Mouse (Mus musculus) B cell, adult (primary cell): ENCODE data around the gene Cpeb1. TPM values are rescaled to one million over a fixed set of nuclear protein-coding genes. Genes with fewer than 3 reads are reported as not detected.

Experiments used
- total RNA-seq: library from RNA; stranded (reverse); gene quantifications from 4 replicates; pipeline ENCODE4 v1.2.4, GENCODE M21; 2023; ENCODE audit not compliant: inconsistent age

Cpeb1 gene
- not detected in 4 replicates for total RNA-seq

GRCm38 (mm10) chr7:81455155-81455651 is at the start of gene Cpeb1:
TSS of gene Cpeb1 (minus strand) at chr7:81455465.

DNA sequence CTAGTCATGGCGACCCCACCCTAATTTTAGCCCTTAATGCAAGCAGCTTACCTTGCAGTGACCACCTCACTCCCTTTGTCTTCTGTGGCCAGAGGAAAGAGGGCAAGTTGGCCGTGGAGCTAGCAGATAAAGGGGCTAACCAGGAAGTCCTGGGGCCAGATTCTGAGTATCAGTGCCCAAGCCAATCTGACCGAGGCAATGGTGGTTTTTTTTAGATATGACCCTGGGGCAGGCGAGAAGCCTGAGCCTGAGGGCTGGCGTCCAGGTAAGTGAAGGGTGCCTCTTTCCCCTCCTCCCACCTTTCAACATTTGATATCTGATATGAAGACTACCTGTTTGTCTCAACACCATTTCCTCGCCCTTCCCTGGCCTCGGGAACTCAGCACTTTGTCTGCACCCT is 42.9 kb upstream of the Cpeb1 start, which contains the start of gene BC048679:
TSS of gene BC048679 (minus strand) at position 101 of the 400 bp plus-strand sequence.

GRCm38 (mm10) chr7:81493331-81494021 is 38.2 kb upstream of the Cpeb1 start, which contains the start of gene Ap3b2:
TSS of gene Ap3b2 (minus strand) at chr7:81493925.

GRCm38 (mm10) chr7:81344544-81345446 is 110.5 kb downstream of the Cpeb1 start, which contains the start of gene Rps17:
TSS of gene Rps17 (minus strand) at chr7:81345254.

Other genes starting within 250 kb of the Cpeb1 start
- gene Pde8a, start 241.9 kb downstream of the Cpeb1 start, total RNA-seq: 12.4 to 17.0 TPM (median 14.7 TPM) in 4 replicates
- 1,643 to 1,736 TPM (median 1,697 TPM) in 4 replicates for gene Rps17, start 110.2 kb downstream of the Cpeb1 start, total RNA-seq
- not detected in 4 replicates for gene Ap3b2, start 38.5 kb upstream of the Cpeb1 start, total RNA-seq
- not detected in 4 replicates for gene BC048679, start 42.8 kb upstream of the Cpeb1 start, total RNA-seq
- gene Fsd2, start 111.5 kb upstream of the Cpeb1 start, total RNA-seq: 0.26 to 0.70 TPM (median 0.50 TPM) in 4 replicates
- 25.0 to 28.6 TPM (median 27.8 TPM) in 4 replicates for gene Whamm, start 115.8 kb upstream of the Cpeb1 start, total RNA-seq